Mouse (Mus musculus) liver, embryonic 14.5 days (tissue): Measurements from ENCODE around the gene Dtl.

Experiments
- CTCF ChIP-seq: IDR thresholded peaks from 2 replicates; pipeline ENCODE4 v1.5.1; 2016; ENCODE audit warnings: antibody characterized with exemption, low read depth, control low read depth
- EP300 ChIP-seq: IDR thresholded peaks from 2 replicates; pipeline ENCODE4 v1.6.1; 2016; ENCODE audit warnings: antibody characterized with exemption, low read depth

- TF ChIP-seq CTCF (no peak), EP300 (no peak)
Observed at GRCm38 (mm10) chr1:191509865-191510264, 65.5 kb downstream of the Dtl start.
